Mouse (Mus musculus): Measurements from ENCODE around the gene Vdac1.

Gene Vdac1

DNA sequence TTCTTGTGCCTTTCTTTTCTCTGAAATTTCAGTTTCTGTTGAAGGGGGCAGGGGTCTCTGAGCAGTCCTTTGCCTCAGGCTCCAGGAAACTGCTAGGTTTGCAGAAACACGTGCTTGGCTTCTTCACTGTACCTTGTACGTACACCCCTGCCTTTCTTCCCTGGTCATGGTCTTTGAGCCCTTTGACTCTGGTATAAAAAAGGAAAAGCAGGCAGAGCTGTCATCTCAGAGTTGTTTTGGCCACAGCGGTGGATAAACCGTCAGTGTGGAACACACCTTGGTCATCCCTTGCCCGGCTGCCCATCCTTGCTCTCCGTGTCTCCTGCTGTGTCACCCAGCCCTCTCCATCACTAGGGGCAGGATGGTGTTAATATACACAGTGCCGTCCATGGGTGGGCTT, 59.2 kb downstream of the Vdac1 start:
- DNase-seq (ENCODE audit: low read depth, low spot score): no peak

DNA sequence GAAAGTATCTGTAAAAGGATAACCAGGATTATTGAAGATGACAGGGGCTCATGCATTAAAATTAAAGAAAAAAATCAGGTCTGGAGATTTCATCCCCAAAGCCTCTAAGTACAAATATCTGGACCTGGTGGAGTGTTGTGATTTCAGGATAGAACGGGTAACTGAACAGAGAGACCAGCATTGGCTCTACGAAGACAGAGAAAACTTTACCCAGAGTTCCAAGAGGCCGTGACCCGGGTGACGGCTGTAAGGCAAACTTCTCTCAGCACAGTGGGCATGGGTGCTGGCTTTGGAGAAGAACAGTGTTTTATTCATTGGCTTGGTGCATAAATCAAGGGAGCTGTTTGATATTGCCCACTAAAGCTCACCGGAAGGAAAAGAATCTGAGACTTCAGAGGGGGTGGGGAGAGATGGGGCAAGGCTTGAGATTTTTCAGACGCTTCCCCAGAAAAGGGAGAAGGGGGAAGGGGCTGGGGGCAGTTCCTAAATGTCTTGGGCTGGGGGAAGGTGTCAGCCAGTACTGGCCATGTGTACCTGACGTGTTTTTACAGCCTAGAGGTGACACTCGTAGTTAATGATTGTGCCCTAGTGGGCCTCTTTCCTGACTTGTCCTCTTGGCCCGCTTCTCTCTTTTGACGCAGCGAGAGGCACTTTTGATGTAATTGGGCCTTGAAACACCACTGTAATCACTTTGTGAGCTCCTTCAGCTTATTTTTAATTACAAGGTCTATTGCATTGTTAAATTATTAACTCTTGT, 59.8 kb downstream of the Vdac1 start:
- no peak for DNase-seq (ENCODE audit: low read depth, low spot score)

DNA sequence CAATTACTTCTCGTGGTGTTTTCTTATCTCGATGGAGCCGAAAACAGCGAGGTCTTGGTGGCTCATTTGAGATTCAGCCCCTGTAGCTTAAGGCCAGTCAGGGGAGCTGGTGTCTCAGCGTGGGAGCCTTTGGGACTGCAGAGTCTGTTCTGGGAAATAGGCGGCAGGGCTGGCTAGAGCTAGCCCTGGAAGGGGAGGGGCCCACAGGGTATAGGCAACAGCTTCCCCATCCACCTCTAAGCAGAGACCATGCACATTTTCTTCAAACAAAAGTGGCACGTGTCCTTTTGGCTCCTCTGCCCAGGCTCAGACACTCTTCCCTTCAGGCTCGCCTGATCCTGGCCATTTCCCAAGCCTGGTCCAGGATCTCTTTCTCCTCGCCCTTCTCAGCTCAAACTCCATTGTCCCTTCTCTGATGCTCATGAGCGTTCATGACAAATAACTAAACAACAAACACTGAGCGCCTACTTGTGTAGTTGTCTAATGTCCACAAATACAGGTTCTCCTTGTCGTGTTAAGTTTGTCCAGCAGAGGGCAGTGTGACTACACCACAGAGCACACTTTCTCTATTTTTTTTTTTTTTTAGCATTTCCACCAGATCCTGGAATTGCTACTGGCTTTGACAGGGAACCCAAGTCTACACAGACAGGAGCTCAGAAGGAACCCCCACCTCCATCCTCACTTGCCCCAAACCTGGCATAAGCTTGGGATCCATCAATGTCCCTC, 60.6 kb downstream of the Vdac1 start:
- DNase-seq (ENCODE audit: low read depth, low spot score): peak; percentile 38

DNA sequence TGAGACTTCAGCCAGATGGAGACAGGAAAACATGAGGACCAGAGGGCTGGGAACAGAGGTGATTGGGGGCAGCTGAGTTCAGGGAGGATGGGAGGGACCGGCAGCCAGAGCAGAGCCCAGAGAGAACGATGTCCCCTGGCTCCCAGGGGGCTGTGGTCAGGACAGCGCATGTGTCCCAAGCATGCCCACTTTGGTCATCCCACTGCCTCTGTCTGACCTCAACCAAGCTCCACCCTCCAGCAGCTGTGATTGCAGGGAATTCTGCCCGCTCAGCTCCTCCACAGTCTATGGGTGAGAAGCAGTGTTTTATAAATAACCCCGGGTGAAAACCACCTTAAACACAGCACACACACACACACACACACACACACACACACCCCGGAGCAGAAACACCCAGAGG, 68.8 kb downstream of the Vdac1 start:
- no peak for DNase-seq (ENCODE audit: low read depth, low spot score)

DNA sequence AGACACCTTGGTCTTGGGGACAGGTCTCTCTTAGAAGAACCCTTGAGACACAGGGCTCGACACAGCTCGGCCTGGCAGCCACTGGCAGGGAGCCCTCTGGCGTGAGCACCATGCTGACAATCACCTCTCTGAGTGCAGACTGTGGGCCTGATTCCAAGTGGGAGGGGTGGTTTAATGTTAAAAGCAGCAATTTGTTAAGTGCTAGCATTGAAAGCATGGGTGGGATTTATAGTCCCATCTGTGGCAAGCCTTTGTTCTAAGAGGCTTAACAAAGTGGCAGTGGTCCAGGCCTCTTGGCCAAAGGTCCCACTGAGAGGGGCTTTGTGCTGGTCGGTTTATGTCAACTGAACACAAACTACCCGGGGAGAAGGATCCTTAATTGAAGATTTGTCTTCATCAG, 70.9 kb downstream of the Vdac1 start:
- DNase-seq (ENCODE audit: low read depth, low spot score): no peak

GRCm38 (mm10) chr11:52432148-52432547, 71.5 kb downstream of the Vdac1 start:
- no peak for DNase-seq (ENCODE audit: low read depth, low spot score)

- DNase-seq (ENCODE audit: low read depth, low spot score): no peak
Measured at GRCm38 (mm10) chr11:52433076-52433796, 72.6 kb downstream of the Vdac1 start.

- no peak for DNase-seq (ENCODE audit: low read depth, low spot score)
Measured at GRCm38 (mm10) chr11:52433797-52434195, 73.1 kb downstream of the Vdac1 start.

DNA sequence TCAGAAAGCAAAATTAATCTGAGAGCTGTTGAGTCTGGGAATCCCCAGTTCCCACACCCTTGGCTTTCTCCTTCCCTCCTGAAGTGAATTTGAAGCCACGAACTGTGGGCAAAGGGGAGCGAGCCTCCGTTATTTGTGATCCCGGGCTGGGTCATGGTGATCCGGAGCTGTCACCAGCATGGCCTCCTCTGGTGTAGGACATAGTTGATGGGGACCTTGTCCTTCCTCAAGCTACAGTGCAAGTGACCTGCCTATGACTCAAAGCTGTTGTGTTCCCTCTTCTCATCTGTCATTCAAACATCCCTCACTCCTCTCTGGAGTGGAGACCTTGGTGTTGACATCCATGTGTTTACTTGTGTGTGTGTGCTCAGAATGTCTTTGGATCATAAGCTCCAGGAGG, 74.8 kb downstream of the Vdac1 start:
- DNase-seq (ENCODE audit: low read depth, low spot score): no peak

- DNase-seq (ENCODE audit: low read depth, low spot score): no peak
Measured at GRCm38 (mm10) chr11:52437123-52437522, 76.5 kb downstream of the Vdac1 start.

Data from skeletal muscle tissue, adult 2 months (tissue).